Mouse (Mus musculus) liver, adult 10 weeks (tissue): Measurements from ENCODE around the gene Zscan4d. TPM values are rescaled to one million over a fixed set of nuclear protein-coding genes. Genes with fewer than 3 reads are reported as not detected.

ENCODE experiments used
- polyA plus RNA-seq: library from polyadenylated mRNA; stranded (reverse); fragments of 350-450 nt; fragmentation: Illumina TruSeq; extraction: RNeasy Lipid Tissue Mini Kit (QIAGEN cat#74804); gene quantifications from one replicate; pipeline ENCODE4 v1.2.3, GENCODE M21; 2014; ENCODE audit warnings: low read depth, low replicate concordance

The Zscan4d gene
- not detected for polyA plus RNA-seq

DNA sequence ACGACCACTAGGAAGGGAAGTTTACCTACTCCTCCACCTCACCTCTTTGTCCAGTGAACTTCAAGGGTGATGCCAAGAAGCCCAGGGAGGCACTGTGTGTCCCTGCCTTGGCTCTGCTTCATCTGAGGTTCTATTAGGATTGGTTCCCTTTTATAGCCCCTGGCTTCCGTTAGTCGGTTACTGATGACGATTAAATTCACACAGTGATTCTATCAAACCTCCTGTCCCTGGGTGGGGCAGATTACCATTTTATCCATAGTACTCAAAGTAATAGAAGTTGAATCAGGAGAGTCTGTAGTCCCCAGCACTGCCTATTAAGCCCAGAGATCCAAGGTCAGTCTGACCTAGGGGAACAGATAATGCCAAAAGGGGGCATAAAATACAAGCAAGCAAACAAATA is at the start of gene Zscan4d:
Zscan4d (minus strand) TSS at position 101 of the 400 bp plus-strand sequence.

Other genes with a start within 250 kb of the Zscan4d start
- not detected for gene Zscan4c, start 160.4 kb downstream of the Zscan4d start, polyA plus RNA-seq
- not detected for gene Zscan4-ps1, start 96.5 kb downstream of the Zscan4d start, polyA plus RNA-seq
- gene Zscan4e, start 144.5 kb upstream of the Zscan4d start, polyA plus RNA-seq = not detected
- not detected for gene Zscan4f, start 231.8 kb upstream of the Zscan4d start, polyA plus RNA-seq